Mouse (Mus musculus) megakaryocyte, embryonic 14.5 days (primary cell): ENCODE measurements around the gene Lmod1.

Experiments used
- FLI1 ChIP-seq: IDR thresholded peaks from 2 replicates; pipeline ENCODE4 v1.6.1; 2012; ENCODE audit warnings: low read length, inconsistent platforms, mixed read lengths
- GATA1 ChIP-seq: IDR thresholded peaks from 3 replicates; pipeline ENCODE4 v1.6.1; 2012; ENCODE audit warnings: mixed read lengths, low read length, inconsistent platforms, borderline replicate concordance

DNA sequence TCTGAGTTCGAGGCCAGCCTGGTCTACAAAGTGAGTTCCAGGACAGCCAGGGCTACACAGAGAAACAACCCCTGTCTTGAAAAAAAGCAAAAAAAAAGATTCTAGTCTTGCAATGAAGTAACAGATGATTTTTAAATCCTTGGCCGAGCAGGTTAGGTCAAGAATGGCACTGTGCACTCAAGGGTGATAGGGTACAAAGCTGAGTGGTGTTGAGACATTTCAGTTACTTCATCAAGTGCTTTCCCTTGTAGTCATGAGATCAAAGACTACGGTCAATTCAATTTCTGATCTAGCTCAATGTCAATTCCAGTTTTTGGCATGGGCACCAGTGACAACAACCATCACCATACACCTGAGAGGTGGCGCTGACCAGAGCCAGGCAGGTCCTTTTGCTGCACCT is 84.4 kb downstream of the Lmod1 start:
- TF ChIP-seq GATA1 (no peak), FLI1 (no peak)
